Mouse (Mus musculus): ENCODE results near the gene Rnf181.

Gene Rnf181

GRCm38 (mm10) chr6:72361121-72361551, 5.6 kb downstream of the Rnf181 start:
- no peak for DNase-seq (ENCODE audit: extremely low spot score, low read depth, low spot score)

GRCm38 (mm10) chr6:72360599-72360935, 6.2 kb downstream of the Rnf181 start:
- no peak for DNase-seq (ENCODE audit: extremely low spot score, low read depth, low spot score)

- no peak for DNase-seq (ENCODE audit: extremely low spot score, low read depth, low spot score)
Measured at GRCm38 (mm10) chr6:72359891-72360598, 6.7 kb downstream of the Rnf181 start.

GRCm38 (mm10) chr6:72359343-72359742, 7.4 kb downstream of the Rnf181 start:
- no peak for DNase-seq (ENCODE audit: extremely low spot score, low read depth, low spot score)

- DNase-seq (ENCODE audit: extremely low spot score, low read depth, low spot score): no peak
Measured at GRCm38 (mm10) chr6:72358086-72358764, 8.5 kb downstream of the Rnf181 start.

GRCm38 (mm10) chr6:72357164-72358079, 9.3 kb downstream of the Rnf181 start:
- DNase-seq (ENCODE audit: extremely low spot score, low read depth, low spot score): no peak

- no peak for DNase-seq (ENCODE audit: extremely low spot score, low read depth, low spot score)
Measured at GRCm38 (mm10) chr6:72356001-72356532, 10.7 kb downstream of the Rnf181 start.

- no peak for DNase-seq (ENCODE audit: extremely low spot score, low read depth, low spot score)
Measured at GRCm38 (mm10) chr6:72355066-72355911, 11.5 kb downstream of the Rnf181 start, which contains the start of gene Tmem150a. TSS of gene Tmem150a (plus strand) at chr6:72355447.

GRCm38 (mm10) chr6:72354025-72354424, 12.7 kb downstream of the Rnf181 start:
- no peak for DNase-seq (ENCODE audit: extremely low spot score, low read depth, low spot score)

GRCm38 (mm10) chr6:72352636-72353405, 13.9 kb downstream of the Rnf181 start:
- DNase-seq (ENCODE audit: extremely low spot score, low read depth, low spot score): no peak

GRCm38 (mm10) chr6:72350214-72350613, 16.5 kb downstream of the Rnf181 start:
- no peak for DNase-seq (ENCODE audit: extremely low spot score, low read depth, low spot score)

GRCm38 (mm10) chr6:72348411-72348810, 18.3 kb downstream of the Rnf181 start:
- DNase-seq (ENCODE audit: extremely low spot score, low read depth, low spot score): no peak

GRCm38 (mm10) chr6:72347166-72347941, 19.4 kb downstream of the Rnf181 start, which contains the start of gene 0610030E20Rik:
TSS of gene 0610030E20Rik (plus strand) at chr6:72347317.
- DNase-seq (ENCODE audit: extremely low spot score, low read depth, low spot score): no peak

- no peak for DNase-seq (ENCODE audit: extremely low spot score, low read depth, low spot score)
Measured at GRCm38 (mm10) chr6:72346261-72346660, 20.5 kb downstream of the Rnf181 start.

GRCm38 (mm10) chr6:72345633-72346032, 21.1 kb downstream of the Rnf181 start:
- no peak for DNase-seq (ENCODE audit: extremely low spot score, low read depth, low spot score)

GRCm38 (mm10) chr6:72345074-72345567, 21.6 kb downstream of the Rnf181 start, which contains the start of gene Usp39:
TSS of gene Usp39 (minus strand) at chr6:72345184.
- peak; percentile 92 for DNase-seq (ENCODE audit: extremely low spot score, low read depth, low spot score)

GRCm38 (mm10) chr6:72344396-72345073, 22.2 kb downstream of the Rnf181 start:
- DNase-seq (ENCODE audit: extremely low spot score, low read depth, low spot score): no peak

GRCm38 (mm10) chr6:72340481-72340880, 26.3 kb downstream of the Rnf181 start:
- no peak for DNase-seq (ENCODE audit: extremely low spot score, low read depth, low spot score)

Measured in hindlimb bud, embryonic 11.5 days (tissue).